Comparison of ENCODE assay signal across 16 mouse cellular contexts in the genomic region with DNA sequence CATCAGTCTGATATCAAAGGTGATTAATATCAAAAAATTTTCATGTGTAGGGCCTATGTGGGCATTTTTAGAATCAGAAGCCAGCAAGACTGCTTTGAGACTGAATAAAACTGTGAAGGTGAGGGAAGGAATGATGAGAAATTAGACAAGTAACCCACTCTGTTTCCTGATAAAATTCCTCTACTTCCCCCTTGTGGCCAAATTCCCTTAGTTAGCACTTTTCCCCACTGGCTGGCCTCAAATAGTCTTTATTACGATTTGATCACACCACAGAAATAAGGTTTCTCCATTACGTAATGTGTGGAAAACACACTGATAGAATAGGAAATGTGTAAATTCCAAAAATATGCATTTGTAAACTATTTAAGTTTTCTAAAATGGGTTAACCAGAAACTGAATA.
DNase-seq lines count a peak whose midpoint lies in the region; ATAC-seq and TF ChIP-seq lines count a peak whose summit lies in the region.
"Had no signal": no experiment of that assay in that cellular context is flagged by ENCODE, and none has a peak within 500 bp of the region (broad histone marks: within the 10 kb centered on the region; RNA-seq: fewer than 3 reads in every experiment).

No protein-coding gene starts in this region.

- no peaks in the 10 kb centered on the region for H3K4me1 ChIP-seq in embryonic facial prominence, embryonic 11.5 days (ENCODE audit: control insufficient read depth, insufficient read depth, low read length)
- H3K4me1 ChIP-seq in embryonic facial prominence, embryonic 10.5 days = no peaks in the 10 kb centered on the region
- no peaks in the 10 kb centered on the region for H3K4me1 ChIP-seq in kidney, postnatal 0 days (replicated peaks; ENCODE audit: insufficient read depth, low read length)
- H3K4me1 ChIP-seq in kidney, embryonic 15.5 days = no peaks in the 10 kb centered on the region
- H3K4me1 ChIP-seq in E14TG2a.4 (replicated peaks; ENCODE audit: low read depth, low read length) = no peaks in the 10 kb centered on the region
- H3K4me1 ChIP-seq: embryonic facial prominence, embryonic 13.5 days; limb, embryonic 13.5 days; lung, embryonic 15.5 days; neural tube, embryonic 15.5 days had no signal

- no peak for ATAC-seq in embryonic facial prominence, embryonic 11.5 days (replicated peaks; ENCODE audit: insufficient number of reproducible peaks, low FRiP score, low TSS enrichment, low read depth)
- no peak for ATAC-seq in kidney, postnatal 0 days (replicated peaks; ENCODE audit: low FRiP score, low read depth)
- no peak for ATAC-seq in kidney, embryonic 15.5 days (replicated peaks; ENCODE audit: low FRiP score)
- ATAC-seq: inflammation-experienced regulatory T-cells, adult 6 months had no signal

- H3K27ac ChIP-seq in embryonic facial prominence, embryonic 11.5 days (replicated peaks; ENCODE audit: low read depth, low read length) = no peak overlapping the region
- H3K27ac ChIP-seq in embryonic facial prominence, embryonic 10.5 days (replicated peaks) = no peak overlapping the region
- no peak overlapping the region for H3K27ac ChIP-seq in kidney, postnatal 0 days
- H3K27ac ChIP-seq in kidney, embryonic 15.5 days = no peak overlapping the region
- H3K27ac ChIP-seq: embryonic facial prominence, embryonic 13.5 days; limb, embryonic 13.5 days; lung, embryonic 15.5 days; neural tube, embryonic 15.5 days had no signal

- no peak overlapping the region for H3K4me2 ChIP-seq in embryonic facial prominence, embryonic 11.5 days (ENCODE audit: low read depth, low read length)
- H3K4me2 ChIP-seq in kidney, postnatal 0 days (ENCODE audit: low read length) = no peak overlapping the region
- H3K4me2 ChIP-seq in kidney, embryonic 15.5 days = no peak overlapping the region
- H3K4me2 ChIP-seq: embryonic facial prominence, embryonic 13.5 days; limb, embryonic 13.5 days; lung, embryonic 15.5 days; neural tube, embryonic 15.5 days had no signal

- DNase-seq in embryonic facial prominence, embryonic 11.5 days (ENCODE audit: low spot score) = peak; percentile 22
- DNase-seq in embryonic facial prominence, embryonic 10.5 days (ENCODE audit: low spot score) = no peak
- DNase-seq in kidney, postnatal 0 days (ENCODE audit: low spot score) = peak; percentile 38
- peak; percentile 70 for DNase-seq in brain, embryonic 14.5 days (ENCODE audit: low read depth)
- DNase-seq in heart, adult 9 months (ENCODE audit: low spot score in 2 of 2) = no peak
- no peak for DNase-seq in adrenal gland, postnatal 36 days
- DNase-seq: cerebellum, adult 8-10 months; kidney, postnatal 14 days; layer of hippocampus, postnatal 36 days had no signal

- no peak for TF ChIP-seq POLR2A in brain, embryonic 14.5 days (IDR thresholded peaks at IDR 0.05; ENCODE audit: borderline replicate concordance, extremely low read depth, insufficient read depth, insufficient read length, poor library complexity, severe bottlenecking)

- H3K9ac ChIP-seq in embryonic facial prominence, embryonic 11.5 days (replicated peaks; ENCODE audit: low read length) = no peak overlapping the region
- no peak overlapping the region for H3K9ac ChIP-seq in kidney, postnatal 0 days (ENCODE audit: low read depth, low read length)
- no peak overlapping the region for H3K9ac ChIP-seq in kidney, embryonic 15.5 days
- H3K9ac ChIP-seq: embryonic facial prominence, embryonic 13.5 days; limb, embryonic 13.5 days; lung, embryonic 15.5 days; neural tube, embryonic 15.5 days had no signal

- H3K9me3 ChIP-seq in embryonic facial prominence, embryonic 11.5 days (replicated peaks; ENCODE audit: control insufficient read depth, low read length) = no peaks in the 10 kb centered on the region
- H3K9me3 ChIP-seq in embryonic facial prominence, embryonic 10.5 days = no peaks in the 10 kb centered on the region
- H3K9me3 ChIP-seq in kidney, postnatal 0 days (replicated peaks; ENCODE audit: low read length) = no peaks in the 10 kb centered on the region
- H3K9me3 ChIP-seq in kidney, embryonic 15.5 days (replicated peaks) = no peaks in the 10 kb centered on the region
- H3K9me3 ChIP-seq in E14TG2a.4 (ENCODE audit: low read length) = no peaks in the 10 kb centered on the region
- H3K9me3 ChIP-seq: embryonic facial prominence, embryonic 13.5 days; limb, embryonic 13.5 days; lung, embryonic 15.5 days; neural tube, embryonic 15.5 days had no signal

- no peaks in the 10 kb centered on the region for H3K27me3 ChIP-seq in embryonic facial prominence, embryonic 11.5 days (ENCODE audit: control insufficient read depth, insufficient read depth, low read length)
- no peaks in the 10 kb centered on the region for H3K27me3 ChIP-seq in embryonic facial prominence, embryonic 10.5 days (replicated peaks; ENCODE audit: low read depth, poor library complexity, severe bottlenecking)
- H3K27me3 ChIP-seq in kidney, postnatal 0 days (ENCODE audit: insufficient read depth, low read length) = no peaks in the 10 kb centered on the region
- H3K27me3 ChIP-seq in kidney, embryonic 15.5 days = no peaks in the 10 kb centered on the region
- H3K27me3 ChIP-seq in E14TG2a.4 (ENCODE audit: insufficient read depth, low read length) = no peaks in the 10 kb centered on the region
- H3K27me3 ChIP-seq: embryonic facial prominence, embryonic 13.5 days; limb, embryonic 13.5 days; lung, embryonic 15.5 days; neural tube, embryonic 15.5 days had no signal

- WGBS in embryonic facial prominence, embryonic 11.5 days = 70% methylated on average over 2 of the region's 2 CpGs
- WGBS in embryonic facial prominence, embryonic 10.5 days = 77% methylated on average over 2 of the region's 2 CpGs
- WGBS in kidney, postnatal 0 days = 62% methylated on average over 2 of the region's 2 CpGs
- 66% methylated on average over 2 of the region's 2 CpGs for WGBS in kidney, embryonic 15.5 days

- peak; percentile 61 for TF ChIP-seq CTCF in kidney, postnatal 0 days (IDR thresholded peaks at IDR 0.05; ENCODE audit: low read depth)
- TF ChIP-seq CTCF in E14TG2a.4 (conservative IDR thresholded peaks at IDR 0.05; ENCODE audit: low read length) = peak; percentile 29
- peak; percentile 16; the same call in 1 of the 2 replicates for TF ChIP-seq CTCF in brain, embryonic 14.5 days (IDR thresholded peaks at IDR 0.05; ENCODE audit: borderline replicate concordance, extremely low read depth, insufficient read depth, insufficient read length)

- H3K36me3 ChIP-seq in embryonic facial prominence, embryonic 11.5 days (replicated peaks; ENCODE audit: control insufficient read depth, insufficient read depth, low read depth, low read length) = no peaks in the 10 kb centered on the region
- H3K36me3 ChIP-seq in embryonic facial prominence, embryonic 10.5 days (replicated peaks) = no peaks in the 10 kb centered on the region
- no peaks in the 10 kb centered on the region for H3K36me3 ChIP-seq in kidney, postnatal 0 days (ENCODE audit: insufficient read depth, low read length)
- no peaks in the 10 kb centered on the region for H3K36me3 ChIP-seq in kidney, embryonic 15.5 days
- H3K36me3 ChIP-seq in E14TG2a.4 (ENCODE audit: insufficient read depth, low read length) = no peaks in the 10 kb centered on the region
- H3K36me3 ChIP-seq: embryonic facial prominence, embryonic 13.5 days; limb, embryonic 13.5 days; lung, embryonic 15.5 days; neural tube, embryonic 15.5 days had no signal

- no peak overlapping the region for H3K4me3 ChIP-seq in embryonic facial prominence, embryonic 11.5 days (ENCODE audit: low read depth, low read length)
- H3K4me3 ChIP-seq in embryonic facial prominence, embryonic 10.5 days = no peak overlapping the region
- no peak overlapping the region for H3K4me3 ChIP-seq in kidney, postnatal 0 days (replicated peaks; ENCODE audit: low read depth, low read length)
- H3K4me3 ChIP-seq in kidney, embryonic 15.5 days (replicated peaks) = no peak overlapping the region
- H3K4me3 ChIP-seq in E14TG2a.4 (replicated peaks; ENCODE audit: low read length) = no peak overlapping the region
- H3K4me3 ChIP-seq: embryonic facial prominence, embryonic 13.5 days; limb, embryonic 13.5 days; lung, embryonic 15.5 days; neural tube, embryonic 15.5 days had no signal

Comparison
In these comparisons a context has a peak if more than half of its experiments do, and no peak if none do; other contexts are left out.
1. DNase-seq: peak in embryonic facial prominence, embryonic 11.5 days (single experiment), kidney, postnatal 0 days (single experiment) and brain, embryonic 14.5 days (single experiment); none in embryonic facial prominence, embryonic 10.5 days (single experiment), heart, adult 9 months (0 of 2) and adrenal gland, postnatal 36 days (0 of 2).
2. Peak in every context shown above with its lines, with median percentiles within 50 percentile points of each other: CTCF ChIP-seq.